Mouse (Mus musculus) heart, adult 9 months (tissue): ENCODE data around the gene Csnka2ip.

Experiments
- DNase-seq, 2 experiments: peaks; one replicate each; pipeline ENCODE4 v3.0.0; 2022; ENCODE audit warnings: low spot score in 2 of 2

Gene Csnka2ip

GRCm38 (mm10) chr16:64602308-64602707 lies at the start of gene Csnka2ip:
Csnka2ip (minus strand) TSS chr16:64602408.
- no peak for DNase-seq

GRCm38 (mm10) chr16:64649594-64650290 lies 47.5 kb upstream of the Csnka2ip start:
- DNase-seq = no peak

GRCm38 (mm10) chr16:64647771-64648170 lies 45.6 kb upstream of the Csnka2ip start:
- no peak for DNase-seq

DNA sequence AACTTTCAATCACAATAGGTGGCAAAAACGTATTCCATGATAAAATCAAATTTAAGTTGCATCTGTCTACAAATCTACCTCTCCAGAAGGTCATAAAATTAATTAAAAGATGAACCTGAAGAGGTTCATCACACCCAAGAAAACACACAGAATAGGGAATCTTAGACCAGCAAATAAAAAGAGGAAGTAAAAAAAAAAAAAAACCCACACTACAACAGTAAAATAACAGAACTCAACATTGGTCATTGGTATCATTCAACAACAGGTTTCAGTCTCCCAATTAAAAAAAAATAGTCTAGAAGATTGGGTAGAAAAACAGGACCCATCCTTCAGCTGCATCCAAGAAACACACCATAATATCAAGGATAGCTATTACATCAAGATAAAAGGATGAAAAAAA lies 32.9 kb upstream of the Csnka2ip start:
- DNase-seq = no peak

- DNase-seq = no peak
These were observed 17.9 kb upstream of the Csnka2ip start for GRCm38 (mm10) chr16:64620116-64620515.

DNA sequence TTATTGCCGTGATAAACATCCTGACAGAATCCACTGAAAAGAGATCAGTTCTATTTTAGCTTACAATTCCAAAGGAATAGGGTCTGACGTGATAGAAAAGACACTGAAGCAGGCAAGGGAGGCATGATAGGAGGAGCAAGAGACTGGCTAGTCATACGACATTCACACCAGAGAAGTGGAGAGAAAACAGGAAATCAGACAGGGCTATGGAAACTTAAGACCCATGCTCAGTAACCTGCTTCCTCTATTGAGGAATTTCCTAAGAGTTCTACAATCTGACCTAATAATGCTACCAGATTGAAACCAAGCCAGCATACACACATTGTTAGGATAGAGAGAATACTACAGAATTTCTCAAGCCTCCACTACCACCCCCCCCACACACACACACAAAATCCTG lies 12.4 kb upstream of the Csnka2ip start:
- no peak for DNase-seq

GRCm38 (mm10) chr16:64607793-64608192 lies 5.6 kb upstream of the Csnka2ip start:
- no peak for DNase-seq

- DNase-seq = no peak
These were observed 15.4 kb downstream of the Csnka2ip start for GRCm38 (mm10) chr16:64586825-64587224.

- DNase-seq = no peak
These were observed 16.0 kb downstream of the Csnka2ip start for GRCm38 (mm10) chr16:64586262-64586619.

DNA sequence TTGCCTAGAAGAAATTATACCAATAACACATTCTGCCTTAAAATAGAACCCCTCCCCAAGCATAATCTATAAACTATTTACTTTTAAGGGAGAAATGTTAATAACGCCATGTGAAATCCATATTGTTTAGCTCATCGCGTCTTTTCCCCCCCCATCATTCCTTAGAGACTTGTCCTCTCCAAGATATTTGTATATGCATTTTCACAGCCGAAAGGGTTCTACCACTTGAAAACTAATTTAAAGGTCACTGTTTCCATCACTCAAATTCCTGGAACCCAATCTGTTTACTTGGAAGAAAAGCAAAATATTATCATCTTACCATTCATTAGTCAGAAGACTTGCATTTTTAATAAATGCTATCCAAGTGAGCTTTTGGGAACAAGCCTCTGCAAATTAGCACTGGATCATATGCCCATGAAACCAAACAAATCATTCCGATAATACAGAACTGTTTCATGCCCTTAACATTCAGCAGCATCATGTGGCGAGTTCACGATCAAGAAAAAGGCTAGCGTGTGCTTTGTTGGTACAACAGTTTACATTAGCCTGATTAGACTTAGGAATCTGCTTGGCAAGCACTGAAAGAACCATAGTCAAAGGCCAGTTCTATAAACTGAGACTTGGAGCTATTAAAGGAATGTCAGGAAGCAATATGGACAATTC lies 16.5 kb downstream of the Csnka2ip start:
- DNase-seq = no peak

DNA sequence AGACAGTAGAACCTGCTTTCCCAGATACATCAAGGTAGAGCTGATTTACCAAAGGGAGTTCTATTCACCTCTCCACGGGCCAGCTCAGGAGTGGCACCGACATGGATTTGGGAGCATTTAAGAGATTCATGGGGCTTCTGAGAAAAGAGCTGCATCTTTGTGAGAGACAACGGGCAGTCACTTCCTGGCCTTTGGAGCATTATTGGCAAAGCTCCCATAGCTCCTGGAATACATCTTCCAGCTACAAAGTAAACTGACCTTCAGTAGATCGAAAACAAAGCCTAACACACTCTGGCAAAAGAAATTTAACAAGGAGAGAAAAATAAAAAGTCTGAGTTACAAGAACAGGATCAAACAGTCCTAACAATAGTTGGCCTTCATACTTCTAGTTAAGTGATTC lies 17.6 kb downstream of the Csnka2ip start:
- no peak for DNase-seq

DNA sequence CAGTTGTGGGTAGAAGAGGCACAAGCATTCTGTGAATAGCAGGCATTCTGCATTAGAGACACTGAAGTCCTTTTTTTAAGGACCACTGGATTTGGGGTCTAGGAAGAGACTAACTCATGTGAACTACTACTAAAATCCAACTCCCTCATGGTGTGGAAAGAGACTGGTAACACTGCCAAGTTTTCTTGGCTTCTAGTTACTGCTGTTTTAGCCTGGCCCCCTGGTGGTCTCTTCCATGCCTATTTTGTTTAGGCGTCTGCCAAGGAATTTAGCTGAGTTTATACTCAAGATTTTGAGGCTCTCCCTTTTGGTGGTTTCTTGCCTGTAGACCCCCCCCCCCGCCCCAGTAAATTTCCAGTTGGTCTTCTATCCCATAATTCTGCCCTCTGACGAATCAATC lies 18.8 kb downstream of the Csnka2ip start:
- DNase-seq = no peak

- DNase-seq = no peak
These were observed 32.7 kb downstream of the Csnka2ip start for GRCm38 (mm10) chr16:64569496-64569895.

- DNase-seq = no peak
These were observed 39.1 kb downstream of the Csnka2ip start for GRCm38 (mm10) chr16:64563081-64563480.

DNA sequence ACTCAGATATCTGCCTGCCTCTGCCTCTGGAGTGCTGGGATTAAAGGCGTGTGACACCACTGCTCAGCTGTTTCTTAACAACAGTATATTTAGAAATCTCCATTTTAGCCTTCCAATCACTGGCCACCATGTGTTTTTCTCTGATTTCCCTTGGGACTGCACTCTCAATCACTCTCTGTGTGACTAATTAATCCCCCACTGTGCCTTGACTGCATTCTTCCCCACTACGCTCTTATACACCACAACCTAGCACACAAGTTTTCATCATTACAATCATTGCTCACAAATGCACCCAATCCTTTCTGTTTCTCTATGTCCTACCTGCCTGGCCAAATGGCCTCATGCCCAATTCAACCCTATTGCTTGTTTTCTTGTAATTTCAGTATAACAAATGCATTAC lies 43.7 kb downstream of the Csnka2ip start:
- no peak for DNase-seq

GRCm38 (mm10) chr16:64526883-64527282 lies 75.3 kb downstream of the Csnka2ip start:
- DNase-seq = no peak

GRCm38 (mm10) chr16:64524051-64524645 lies 78.1 kb downstream of the Csnka2ip start:
- no peak for DNase-seq

GRCm38 (mm10) chr16:64513423-64513822 lies 88.8 kb downstream of the Csnka2ip start:
- DNase-seq = no peak
